Comparison of ENCODE assay signal across 13 mouse cellular contexts in genomic region chr5:102511651-102512050, GRCm38 (mm10). TPM values are rescaled to one million over a fixed set of nuclear protein-coding genes. Genes with fewer than 3 reads are reported as not detected.
"Had no signal": no experiment of that assay in that cellular context is flagged by ENCODE, and none has a peak within 500 bp of the region (broad histone marks: within the 10 kb centered on the region; RNA-seq: fewer than 3 reads in every experiment).

No protein-coding gene starts in this region.

- DNase-seq: lung, embryonic 14.5 days; lung, postnatal 10 days; lung, postnatal 4 days; midbrain, embryonic 14.5 days; retina, postnatal 1 day; right cerebral cortex, adult 18-20 months; right cerebral cortex, postnatal 25 days; right cerebral cortex, postnatal 4 days; spleen, adult 18-20 months; thymus, adult 18-20 months; thymus, postnatal 14 days; thymus, postnatal 36 days had no signal

RNA-seq across cellular contexts. Expression of gene Arhgap24, which starts 30.5 kb away (rescaled TPM):
- total RNA-seq: megakaryocyte-erythroid progenitor cell, adult 5-6 weeks had no signal
